Mouse (Mus musculus): ENCODE measurements around the gene Rgs16.

- TF ChIP-seq GATA1 (IDR thresholded peaks at IDR 0.05; ENCODE audit: borderline replicate concordance, low read length) (no peak), CTCF (IDR thresholded peaks at IDR 0.05; ENCODE audit: low read depth, low read length) (no peak), POLR2AphosphoS5 (IDR thresholded peaks at IDR 0.05; ENCODE audit: insufficient replicate concordance, low read depth, low read length) (no peak), TAL1 (conservative IDR thresholded peaks at IDR 0.05; ENCODE audit: low read depth, low read length) (no peak), GATA2 (IDR thresholded peaks at IDR 0.05; ENCODE audit: borderline replicate concordance, low read depth, low read length) (no peak)
These were observed 43.6 kb upstream of the Rgs16 start for GRCm38 (mm10) chr1:153696541-153696940.

All from G1E (cell line).